8 mouse cellular contexts compared by ENCODE assay signal in the genomic region with DNA sequence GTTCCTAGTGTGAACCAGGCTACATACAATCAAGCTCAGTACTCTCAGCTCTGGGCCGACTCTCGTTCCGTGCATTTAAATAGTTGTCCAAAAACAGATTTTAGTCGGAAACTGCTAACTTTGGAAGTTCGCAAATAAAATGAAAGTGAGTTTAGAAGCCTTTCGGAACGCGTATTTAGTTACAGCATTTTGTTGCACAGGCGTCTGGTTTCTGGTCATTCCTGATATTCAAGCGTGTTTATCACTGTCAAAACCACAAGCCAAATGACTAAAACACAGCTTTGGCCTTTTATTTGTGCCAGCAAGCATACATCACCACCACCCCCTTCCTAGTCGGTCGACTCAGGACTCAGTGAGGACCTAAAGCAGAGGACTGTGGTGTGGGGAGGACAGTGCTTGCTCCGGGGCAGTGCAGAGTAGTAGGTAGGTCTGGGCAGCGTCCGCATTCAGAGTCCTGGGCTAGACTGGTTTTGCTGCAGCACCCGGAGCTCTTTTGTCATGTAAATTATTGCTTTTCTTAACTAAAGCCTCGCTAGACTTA. TPM values are rescaled to one million over a fixed set of nuclear protein-coding genes. Genes with fewer than 3 reads are reported as not detected.
A peak's percentile ranks its signal among the peaks of the same experiment; 100 is the strongest.
DNase-seq lines count a peak whose midpoint lies in the region; ATAC-seq lines count a peak whose summit lies in the region.

No protein-coding gene starts in this region.

- H3K4me1 ChIP-seq in heart, embryonic 14.5 days (ENCODE audit: control insufficient read depth in 2 of 2, insufficient read depth in 2 of 2, low read length in 2 of 2) = peaks cover 25 to 28% of the 10 kb centered on the region in 2 experiments
- H3K4me1 ChIP-seq in limb, embryonic 11.5 days (ENCODE audit: control insufficient read depth, insufficient read depth, low read length) = 0 out of 2 replicates have a peak, but pooled peaks cover 5% of the 10 kb centered on the region
- H3K4me1 ChIP-seq in midbrain, embryonic 14.5 days (ENCODE audit: control insufficient read depth, insufficient read depth, low read length) = peaks cover 27% of the 10 kb centered on the region

- peak; percentile 9 for DNase-seq in cerebellum, adult 8-10 months
- DNase-seq in cerebellum, adult 11 months = no peak
- peak; percentile 38 to 47 for DNase-seq in B cell, adult 2 months
- peak; percentile 58 for DNase-seq in c-Kit-positive CD71-positive TER-119-negative erythroid progenitor cells, embryonic 14.5 days (ENCODE audit: low read depth)
- DNase-seq in limb, embryonic 11.5 days (ENCODE audit: low spot score) = peak; percentile 48
- DNase-seq in midbrain, embryonic 14.5 days = peak; percentile 55
- DNase-seq in left cerebral cortex, adult 11 months (ENCODE audit: low spot score) = no peak

- no peaks in the 10 kb centered on the region for H3K9me3 ChIP-seq in heart, embryonic 14.5 days (ENCODE audit: control insufficient read depth, low read length)
- no peaks in the 10 kb centered on the region for H3K9me3 ChIP-seq in limb, embryonic 11.5 days (ENCODE audit: control insufficient read depth, low read length)
- H3K9me3 ChIP-seq in midbrain, embryonic 14.5 days (ENCODE audit: control insufficient read depth, low read length) = no peaks in the 10 kb centered on the region

- peak overlapping the region; percentile 95 to 98 for H3K27ac ChIP-seq in heart, embryonic 14.5 days (replicated peaks in 1 of 2; ENCODE audit: control insufficient read depth in 1 of 2, insufficient read depth in 1 of 2, low read depth in 2 of 2, low read length in 2 of 2)
- H3K27ac ChIP-seq in limb, embryonic 11.5 days (replicated peaks; ENCODE audit: low read depth, low read length) = no peak overlapping the region
- peak overlapping the region; percentile 85; the same call in 1 of the 2 replicates for H3K27ac ChIP-seq in midbrain, embryonic 14.5 days (replicated peaks; ENCODE audit: low read depth, low read length)

- ATAC-seq in heart, embryonic 14.5 days (ENCODE audit: insufficient number of reproducible peaks, insufficient read depth, low FRiP score, low read depth) = no peak
- no peak for ATAC-seq in limb, embryonic 11.5 days (ENCODE audit: insufficient number of reproducible peaks, low FRiP score, low TSS enrichment, low read depth)
- ATAC-seq in midbrain, embryonic 14.5 days (ENCODE audit: low FRiP score, low TSS enrichment) = no peak

- H3K4me3 ChIP-seq in heart, embryonic 14.5 days (ENCODE audit: control insufficient read depth in 1 of 2, insufficient read depth in 1 of 2, low read depth in 1 of 2, low read length in 2 of 2) = peak overlapping the region; percentile 73 to 83
- H3K4me3 ChIP-seq in limb, embryonic 11.5 days (ENCODE audit: low read depth, low read length) = peak overlapping the region; percentile 53
- H3K4me3 ChIP-seq in midbrain, embryonic 14.5 days (replicated peaks; ENCODE audit: low read depth, low read length) = peak overlapping the region; percentile 50

- peak overlapping the region; percentile 99 for H3K4me2 ChIP-seq in heart, embryonic 14.5 days (ENCODE audit: low read length)
- peak overlapping the region; percentile 83 for H3K4me2 ChIP-seq in limb, embryonic 11.5 days (ENCODE audit: low read depth, severe bottlenecking)
- H3K4me2 ChIP-seq in midbrain, embryonic 14.5 days (ENCODE audit: low read length) = peak overlapping the region; percentile 85

- peak overlapping the region; percentile 87 for H3K9ac ChIP-seq in heart, embryonic 14.5 days (ENCODE audit: low read length)
- no peak overlapping the region for H3K9ac ChIP-seq in limb, embryonic 11.5 days (ENCODE audit: low read length)
- H3K9ac ChIP-seq in midbrain, embryonic 14.5 days (replicated peaks; ENCODE audit: low read length) = peak overlapping the region; percentile 50; the same call in 1 of the 2 replicates

- WGBS in heart, embryonic 14.5 days = 2% methylated on average over 17 of the region's 17 CpGs
- WGBS in limb, embryonic 11.5 days = 3% methylated on average over 17 of the region's 17 CpGs
- 3% methylated on average over 17 of the region's 17 CpGs for WGBS in midbrain, embryonic 14.5 days

- H3K36me3 ChIP-seq in heart, embryonic 14.5 days (ENCODE audit: control insufficient read depth, insufficient read depth, low read length) = no peaks in the 10 kb centered on the region
- no peaks in the 10 kb centered on the region for H3K36me3 ChIP-seq in limb, embryonic 11.5 days (ENCODE audit: control insufficient read depth, insufficient read depth, low read length)
- no peaks in the 10 kb centered on the region for H3K36me3 ChIP-seq in midbrain, embryonic 14.5 days (ENCODE audit: control insufficient read depth, insufficient read depth, low read length)

- H3K27me3 ChIP-seq in heart, embryonic 14.5 days (ENCODE audit: control insufficient read depth, insufficient read depth, low read length) = no peaks in the 10 kb centered on the region
- H3K27me3 ChIP-seq in limb, embryonic 11.5 days (ENCODE audit: control insufficient read depth, insufficient read depth, low read length) = peaks cover 9% of the 10 kb centered on the region
- peaks cover 31% of the 10 kb centered on the region for H3K27me3 ChIP-seq in midbrain, embryonic 14.5 days (ENCODE audit: control insufficient read depth, insufficient read depth, low read length)

RNA-seq across cellular contexts. Expression of a gene that starts 2.2 kb away (rescaled TPM):
- polyA plus RNA-seq in heart, embryonic 14.5 days (2014; fragmentation: Nextera tagmentation; extraction: Ambion mirVana) = 29.2 and 34.9 TPM in 2 replicates
- 10.6 and 10.8 TPM in 2 replicates for polyA plus RNA-seq in limb, embryonic 11.5 days (2014; fragmentation: Nextera tagmentation; extraction: Ambion mirVana)
- polyA plus RNA-seq in midbrain, embryonic 14.5 days (2014; fragmentation: Nextera tagmentation; extraction: Ambion mirVana) = 9.3 and 19.2 TPM in 2 replicates

RNA-seq across cellular contexts. Expression of a gene that starts 41.5 kb away (rescaled TPM):
- polyA plus RNA-seq in heart, embryonic 14.5 days (2014; fragmentation: Nextera tagmentation; extraction: Ambion mirVana) = 4.1 and 4.8 TPM in 2 replicates
- 9.1 and 9.5 TPM in 2 replicates for polyA plus RNA-seq in limb, embryonic 11.5 days (2014; fragmentation: Nextera tagmentation; extraction: Ambion mirVana)
- polyA plus RNA-seq in midbrain, embryonic 14.5 days (2014; fragmentation: Nextera tagmentation; extraction: Ambion mirVana) = 8.5 and 9.9 TPM in 2 replicates

RNA-seq across cellular contexts. Expression of a gene that starts 41.6 kb away (rescaled TPM):
- 102 and 112 TPM in 2 replicates for polyA plus RNA-seq in heart, embryonic 14.5 days (2014; fragmentation: Nextera tagmentation; extraction: Ambion mirVana)
- polyA plus RNA-seq in limb, embryonic 11.5 days (2014; fragmentation: Nextera tagmentation; extraction: Ambion mirVana) = 155 TPM in 2 replicates
- 96.2 and 119 TPM in 2 replicates for polyA plus RNA-seq in midbrain, embryonic 14.5 days (2014; fragmentation: Nextera tagmentation; extraction: Ambion mirVana)

Comparison
In these comparisons a context has a peak if more than half of its experiments do, and no peak if none do; other contexts are left out.
1. DNase-seq: peak in cerebellum, adult 8-10 months (single experiment), B cell, adult 2 months (2 of 2), c-Kit-positive CD71-positive TER-119-negative erythroid progenitor cells, embryonic 14.5 days (single experiment), limb, embryonic 11.5 days (single experiment) and midbrain, embryonic 14.5 days (single experiment); none in cerebellum, adult 11 months (single experiment) and left cerebral cortex, adult 11 months (single experiment).
2. Peak in every context shown above with its lines, with median percentiles within 50 percentile points of each other: H3K4me2 ChIP-seq and H3K4me3 ChIP-seq.